22 mouse cellular contexts compared by ENCODE assay signal in genomic region chr19:30690691-30691090, GRCm38 (mm10).
"Had no signal": no experiment of that assay in that cellular context is flagged by ENCODE, and none has a peak within 500 bp of the region (broad histone marks: within the 10 kb centered on the region; RNA-seq: fewer than 3 reads in every experiment).

No protein-coding gene starts in this region.

- H3K9ac ChIP-seq: liver, embryonic 15.5 days; liver, postnatal 0 days; lung, embryonic 15.5 days; midbrain, embryonic 12.5 days; neural tube, embryonic 13.5 days; neural tube, embryonic 15.5 days had no signal

- H3K4me1 ChIP-seq: liver, embryonic 15.5 days; lung, embryonic 15.5 days; megakaryocyte, embryonic 14.5 days; midbrain, embryonic 12.5 days; neural tube, embryonic 13.5 days; neural tube, embryonic 15.5 days had no signal

- H3K4me3 ChIP-seq: liver, embryonic 15.5 days; lung, embryonic 15.5 days; megakaryocyte, embryonic 14.5 days; midbrain, embryonic 12.5 days; myocyte; neural tube, embryonic 13.5 days; neural tube, embryonic 15.5 days had no signal

- H3K27me3 ChIP-seq: liver, embryonic 15.5 days; lung, embryonic 15.5 days; megakaryocyte, embryonic 14.5 days; midbrain, embryonic 12.5 days; neural tube, embryonic 13.5 days; neural tube, embryonic 15.5 days had no signal

- H3K27ac ChIP-seq: liver, embryonic 15.5 days; lung, embryonic 15.5 days; macrophage; midbrain, embryonic 12.5 days; neural tube, embryonic 13.5 days; neural tube, embryonic 15.5 days had no signal

- H3K9me3 ChIP-seq: liver, embryonic 15.5 days; lung, embryonic 15.5 days; megakaryocyte, embryonic 14.5 days; midbrain, embryonic 12.5 days; neural tube, embryonic 13.5 days; neural tube, embryonic 15.5 days had no signal

- ATAC-seq: liver, postnatal 0 days; lung, postnatal 0 days; midbrain, embryonic 16.5 days had no signal

- H3K4me2 ChIP-seq: liver, embryonic 15.5 days; lung, embryonic 15.5 days; midbrain, embryonic 12.5 days; neural tube, embryonic 13.5 days; neural tube, embryonic 15.5 days had no signal

- H3K36me3 ChIP-seq: liver, embryonic 15.5 days; lung, embryonic 15.5 days; midbrain, embryonic 12.5 days; neural tube, embryonic 13.5 days; neural tube, embryonic 15.5 days had no signal

- DNase-seq: liver, postnatal 0 days; lung, adult 2 months; lung, postnatal 14 days; lung, postnatal 36 days; midbrain, embryonic 14.5 days; right cerebral cortex, adult 18-20 months; right cerebral cortex, postnatal 25 days; right cerebral cortex, postnatal 4 days; spleen, adult 18-20 months; thymus, adult 18-20 months; thymus, postnatal 14 days; thymus, postnatal 36 days had no signal
